Mouse (Mus musculus) kidney, adult 2 months (tissue): ENCODE results near the gene Mau2.
A peak's percentile ranks its signal among the peaks of the same experiment; 100 is the strongest.

Source experiments
- CTCF ChIP-seq: fragments of 200-500 bp; conservative IDR thresholded peaks from 2 replicates; pipeline ENCODE4 v1.5.1; 2011; ENCODE audit warnings: low read depth, mild to moderate bottlenecking, control low read depth, low read length, moderate library complexity, mixed read lengths; ENCODE audit not compliant: insufficient read depth, insufficient read length
- POLR2A ChIP-seq: fragments of 200-500 bp; IDR thresholded peaks from one replicate; pipeline ENCODE4 v1.6.1; 2011; ENCODE audit warnings: low read depth, low read length, control low read depth

DNA sequence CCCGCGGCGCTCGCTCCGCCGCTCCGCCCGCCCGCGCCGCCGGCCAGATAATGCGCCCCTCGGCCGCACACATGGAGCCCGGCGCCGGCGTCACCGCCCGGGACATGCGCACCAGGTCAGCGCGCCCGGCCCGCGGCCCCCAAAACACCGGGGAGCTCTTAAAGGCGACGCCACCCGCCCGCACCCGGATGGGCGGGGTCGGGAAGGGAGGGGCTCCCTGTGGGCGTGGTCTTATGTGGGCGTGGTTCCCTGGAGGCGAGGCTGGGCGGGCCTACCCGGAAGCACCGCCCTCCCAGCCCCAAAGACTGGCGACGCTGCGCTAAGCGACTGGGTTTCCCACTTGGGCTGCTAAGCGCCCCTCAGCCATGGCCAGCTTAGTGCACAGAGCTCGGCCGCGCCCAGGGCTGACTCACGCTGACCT, 68.3 kb downstream of the Mau2 start:
- TF ChIP-seq CTCF (no peak), POLR2A (peak; percentile 51)
